Mouse (Mus musculus): ENCODE measurements around the gene Id3. TPM values are rescaled to one million over a fixed set of nuclear protein-coding genes. Genes with fewer than 3 reads are reported as not detected.

Gene Id3
- total and polyA plus RNA-seq, 3 experiments, result 18.3 to 116 (median 85.5) TPM

GRCm38 (mm10) chr4:136096446-136097113 lies 46.7 kb upstream of the Id3 start:
- no peaks in the 10 kb centered on the region for H3K79me2 ChIP-seq (replicated peaks; ENCODE audit: control insufficient read depth, extremely low read depth, insufficient read depth, poor library complexity, severe bottlenecking)
- no peak overlapping the region for H3K4me3 ChIP-seq (replicated peaks in 1 of 3; ENCODE audit: low read depth in 2 of 3, low read length in 2 of 3, poor library complexity in 1 of 3)
- H3K4me2 ChIP-seq (ENCODE audit: insufficient read depth, low read depth, poor library complexity, severe bottlenecking), result no peak overlapping the region
- H3K4me1 ChIP-seq (ENCODE audit: control insufficient read depth in 1 of 2, insufficient read depth in 2 of 2), result peaks cover 20 to 48% of the 10 kb centered on the region in 2 experiments
- H3K27me3 ChIP-seq (replicated peaks), result peaks cover 11% of the 10 kb centered on the region
- no peak overlapping the region for H3K27ac ChIP-seq (ENCODE audit: insufficient read depth, low read depth)
- TF ChIP-seq IRF4 (IDR thresholded peaks at IDR 0.05; ENCODE audit: low read depth, low read length), result no peak
- in situ Hi-C loops (cut with MboI; ENCODE audit: low pct_ligation_motif_present, low pct_unique_long_range_greater_than_20kb, low sequenced_read_pairs), result no loop called here
- peaks cover 7% of the 10 kb centered on the region for H3K9me3 ChIP-seq (replicated peaks; ENCODE audit: low read length)
- no peak overlapping the region for H3K9ac ChIP-seq (ENCODE audit: insufficient read depth, low read depth)
- no peak for DNase-seq (ENCODE audit: extremely low read depth)
- H3K36me3 ChIP-seq (replicated peaks in 1 of 2; ENCODE audit: control insufficient read depth in 1 of 2, insufficient read depth in 1 of 2, low read length in 1 of 2), result no peaks in the 10 kb centered on the region
- dilution Hi-C loops (cut with MboI; ENCODE audit: extremely low pct_ligation_motif_present, extremely low pct_unique_long_range_greater_than_20kb, low sequenced_read_pairs), result no loop called here

DNA sequence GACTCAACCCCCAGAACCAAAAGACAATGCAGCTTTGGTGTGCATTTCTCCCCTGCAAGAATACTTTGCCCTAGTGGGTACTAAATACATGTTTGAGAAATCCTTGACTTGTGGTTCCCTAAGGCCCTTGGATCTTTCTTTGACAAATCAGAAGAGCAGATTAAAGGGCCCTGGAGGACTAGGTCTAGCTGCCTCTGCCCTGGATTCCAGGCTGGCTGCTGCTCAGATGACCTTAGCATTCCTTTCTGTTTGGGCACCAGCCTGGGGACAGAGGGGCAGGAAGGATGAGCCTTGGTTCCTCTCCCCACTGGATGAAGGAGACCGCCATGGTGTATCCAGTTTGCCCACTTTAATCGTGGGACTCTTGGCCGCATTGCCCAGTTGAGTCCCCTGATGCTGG lies 44.9 kb upstream of the Id3 start:
- no peak for TF ChIP-seq EP300 (IDR thresholded peaks at IDR 0.05; ENCODE audit: low read length)
- no peak for TF ChIP-seq HCFC1 (IDR thresholded peaks at IDR 0.05; ENCODE audit: low read depth, low read length)
- TF ChIP-seq E2F4 (IDR thresholded peaks at IDR 0.05; ENCODE audit: insufficient replicate concordance, low read depth, low read length), result no peak
- TF ChIP-seq USF2 (conservative IDR thresholded peaks at IDR 0.05; ENCODE audit: low read depth, low read length), result no peak
- no peak for TF ChIP-seq NRF1 (IDR thresholded peaks at IDR 0.05; ENCODE audit: low read depth, low read length)
- no peak for TF ChIP-seq CHD1 (IDR thresholded peaks at IDR 0.05; ENCODE audit: low read depth, low read length)
- no peak for TF ChIP-seq MAFK (IDR thresholded peaks at IDR 0.05; ENCODE audit: insufficient replicate concordance, low read length)
- TF ChIP-seq ZNF384 (IDR thresholded peaks at IDR 0.05; ENCODE audit: low read depth, low read length), result no peak
- no peak for TF ChIP-seq BHLHE40 (IDR thresholded peaks at IDR 0.05; ENCODE audit: low read depth, low read length)
- no peak for TF ChIP-seq KAT2A (IDR thresholded peaks at IDR 0.05; ENCODE audit: insufficient replicate concordance, low read length)
- TF ChIP-seq JUN (IDR thresholded peaks at IDR 0.05; ENCODE audit: insufficient read depth, low read depth, low read length), result no peak
- TF ChIP-seq NELFE (IDR thresholded peaks at IDR 0.05; ENCODE audit: low read depth, low read length), result no peak
- Histone ChIP-seq H3K79me2 (replicated peaks; ENCODE audit: control insufficient read depth, extremely low read depth, insufficient read depth, poor library complexity, severe bottlenecking) (no peaks in the 10 kb centered on the region), H3K27me3 (replicated peaks) (peaks cover 17% of the 10 kb centered on the region), H3K36me3 (replicated peaks in 1 of 2; ENCODE audit: control insufficient read depth in 1 of 2, insufficient read depth in 1 of 2, low read length in 1 of 2) (no peaks in the 10 kb centered on the region), H3K27ac (ENCODE audit: insufficient read depth, low read depth) (no peak overlapping the region), H3K9ac (ENCODE audit: insufficient read depth, low read depth) (no peak overlapping the region), H3K4me3 (replicated peaks in 1 of 3; ENCODE audit: low read depth in 2 of 3, low read length in 2 of 3, poor library complexity in 1 of 3) (no peak overlapping the region), H3K4me2 (ENCODE audit: insufficient read depth, low read depth, poor library complexity, severe bottlenecking) (no peak overlapping the region), H3K4me1 (ENCODE audit: control insufficient read depth in 1 of 2, insufficient read depth in 2 of 2) (peaks cover 20 to 48% of the 10 kb centered on the region in 2 experiments), H3K9me3 (replicated peaks; ENCODE audit: low read length) (no peaks in the 10 kb centered on the region)
- DNase-seq (ENCODE audit: extremely low read depth), result no peak
- in situ Hi-C loops (cut with MboI; ENCODE audit: low pct_ligation_motif_present, low pct_unique_long_range_greater_than_20kb, low sequenced_read_pairs) (no loop called here), dilution Hi-C loops (cut with MboI; ENCODE audit: extremely low pct_ligation_motif_present, extremely low pct_unique_long_range_greater_than_20kb, low sequenced_read_pairs) (no loop called here)

All from CH12.LX (cell line).